Mouse (Mus musculus): ENCODE measurements around the gene Rnf13.

- no peak for TF ChIP-seq EP300 (optimal IDR thresholded peaks at IDR 0.05)
- no peak for TF ChIP-seq CTCF (IDR thresholded peaks at IDR 0.05; ENCODE audit: low read depth)
Measured at GRCm38 (mm10) chr3:57833585-57833984, 97.7 kb downstream of the Rnf13 start.
